Mouse (Mus musculus) myocyte (in vitro differentiated cells): ENCODE results near the gene Bst2. TPM values are rescaled to one million over a fixed set of nuclear protein-coding genes. Genes with fewer than 3 reads are reported as not detected.
A peak's percentile ranks its signal among the peaks of the same experiment; 100 is the strongest.

Source experiments
- H3K27me3 ChIP-seq: one replicate; pipeline ENCODE4 v1.6.1; 2011; ENCODE audit not compliant: control insufficient read depth, insufficient read depth, insufficient read length
- H3K36me3 ChIP-seq: one replicate; pipeline ENCODE4 v1.6.1; 2011; ENCODE audit not compliant: control insufficient read depth, insufficient read depth
- H3K4me2 ChIP-seq: one replicate; pipeline ENCODE4 v1.6.1; 2011; ENCODE audit warnings: low read depth, control low read depth
- H3K4me3 ChIP-seq: one replicate; pipeline ENCODE4 v1.5.1; 2011; ENCODE audit warnings: mild to moderate bottlenecking, control low read depth, moderate library complexity
- H3K79me2 ChIP-seq: one replicate; pipeline ENCODE4 v1.6.1; 2011; ENCODE audit not compliant: control insufficient read depth, insufficient read depth
- H3ac ChIP-seq: one replicate; pipeline ENCODE4 v1.6.1; 2011; ENCODE audit not compliant: control insufficient read depth, insufficient read length
- CEBPB ChIP-seq: IDR thresholded peaks from 2 replicates; pipeline ENCODE4 v1.6.1; 2011; ENCODE audit warnings: mild to moderate bottlenecking, moderate library complexity; ENCODE audit not compliant: poor library complexity, insufficient read depth, severe bottlenecking
- E2F4 ChIP-seq: IDR thresholded peaks from one replicate; pipeline ENCODE4 v1.6.1; 2011; ENCODE audit warnings: mild to moderate bottlenecking, control low read depth, moderate library complexity; ENCODE audit not compliant: insufficient read depth
- MAX ChIP-seq: IDR thresholded peaks from one replicate; pipeline ENCODE4 v1.6.1; 2011; ENCODE audit warnings: low read depth, mild to moderate bottlenecking, control low read depth
- MYOD1 ChIP-seq, 3 experiments: IDR thresholded peaks; one replicate each; pipeline ENCODE4 v1.6.1; 2011; ENCODE audit warnings: control low read depth in 2 of 3, low read depth in 2 of 3, mild to moderate bottlenecking in 2 of 3, moderate library complexity in 1 of 3; ENCODE audit not compliant: insufficient read length in 2 of 3, control insufficient read depth in 1 of 3
- MYOG ChIP-seq, 3 experiments: IDR thresholded peaks; one replicate each; pipeline ENCODE4 v1.6.1; 2011; ENCODE audit warnings: control low read depth in 2 of 3, low read depth in 2 of 3, mild to moderate bottlenecking in 2 of 3; ENCODE audit not compliant: insufficient read length in 2 of 3, control insufficient read depth in 1 of 3, insufficient read depth in 1 of 3
- POLR2A ChIP-seq: IDR thresholded peaks from one replicate; pipeline ENCODE4 v1.6.1; 2011; ENCODE audit warnings: low read depth, mild to moderate bottlenecking, control low read depth, moderate library complexity; ENCODE audit not compliant: insufficient read length
- POLR2AphosphoS2 ChIP-seq: IDR thresholded peaks from one replicate; pipeline ENCODE4 v1.6.1; 2011; ENCODE audit warnings: low read depth, control low read depth; ENCODE audit not compliant: insufficient read length
- REST ChIP-seq: IDR thresholded peaks from one replicate; pipeline ENCODE4 v1.6.1; 2011; ENCODE audit warnings: mild to moderate bottlenecking, control low read depth, moderate library complexity; ENCODE audit not compliant: insufficient read depth, insufficient read length
- SRF ChIP-seq: IDR thresholded peaks from one replicate; pipeline ENCODE4 v1.6.1; 2011; ENCODE audit warnings: low read depth; ENCODE audit not compliant: control insufficient read depth, insufficient read length
- TCF12 ChIP-seq: IDR thresholded peaks from one replicate; pipeline ENCODE4 v1.6.1; 2011; ENCODE audit warnings: mild to moderate bottlenecking, control low read depth; ENCODE audit not compliant: poor library complexity, insufficient read depth, severe bottlenecking
- TCF3 ChIP-seq: IDR thresholded peaks from one replicate; pipeline ENCODE4 v1.6.1; 2011; ENCODE audit warnings: low read depth, control low read depth; ENCODE audit not compliant: insufficient read length
- USF1 ChIP-seq: IDR thresholded peaks from one replicate; pipeline ENCODE4 v1.6.1; 2011; ENCODE audit warnings: low read depth, mild to moderate bottlenecking, control low read depth, moderate library complexity
- polyA plus RNA-seq: library from polyadenylated mRNA; unstranded; fragments of >200 nt; fragmentation: generic; extraction: Trizol; gene quantifications from one replicate; pipeline ENCODE4 v1.2.1, GENCODE M21; 2012; ENCODE audit warnings: missing spikeins

The Bst2 gene
- polyA plus RNA-seq, 1 experiment: 33.9 TPM

- Histone ChIP-seq H3K4me2 (no peak overlapping the region), H3K79me2 (no peaks in the 10 kb centered on the region), H3ac (no peak overlapping the region), H3K4me3 (no peak overlapping the region), H3K27me3 (peaks cover 12% of the 10 kb centered on the region), H3K36me3 (no peaks in the 10 kb centered on the region)
- no peak for TF ChIP-seq MYOG (IDR thresholded peaks at IDR 0.05; ENCODE audit: control insufficient read depth in 1 of 3, insufficient read depth in 1 of 3, insufficient read length in 2 of 3, low read depth in 2 of 3)
Observed at GRCm38 (mm10) chr8:71560071-71560470, 22.8 kb upstream of the Bst2 start.

- H3ac ChIP-seq: no peak overlapping the region
- TF ChIP-seq CEBPB (no peak), TCF12 (no peak), MAX (no peak), E2F4 (no peak), USF1 (no peak)
- peak overlapping the region; percentile 67 for H3K4me2 ChIP-seq
- H3K79me2 ChIP-seq: no peaks in the 10 kb centered on the region
- H3K36me3 ChIP-seq: no peaks in the 10 kb centered on the region
- peaks cover 12% of the 10 kb centered on the region for H3K27me3 ChIP-seq
- no peak overlapping the region for H3K4me3 ChIP-seq
Observed at GRCm38 (mm10) chr8:71558958-71559690, 21.9 kb upstream of the Bst2 start.

GRCm38 (mm10) chr8:71558071-71558957 is 21.1 kb upstream of the Bst2 start, which contains the start of gene Tmem221:
Tmem221 (minus strand) TSS chr8:71558871.
- Histone ChIP-seq H3K79me2 (no peaks in the 10 kb centered on the region), H3K36me3 (no peaks in the 10 kb centered on the region), H3K4me2 (peak within 1 kb of the TSS; percentile 67), H3ac (no peak within 1 kb of the TSS), H3K27me3 (peaks cover 12% of the 10 kb centered on the region), H3K4me3 (no peak within 1 kb of the TSS)
- TF ChIP-seq MYOD1 (IDR thresholded peaks at IDR 0.05; ENCODE audit: control insufficient read depth in 1 of 3, insufficient read length in 2 of 3, low read depth in 2 of 3) (peak in 1 of 3 experiments; percentile 36), USF1 (no peak)

GRCm38 (mm10) chr8:71554644-71555043 is 17.4 kb upstream of the Bst2 start:
- no peaks in the 10 kb centered on the region for H3K79me2 ChIP-seq
- TF ChIP-seq USF1 (no peak), POLR2A (no peak), MYOD1 (IDR thresholded peaks at IDR 0.05; ENCODE audit: control insufficient read depth in 1 of 3, insufficient read length in 2 of 3, low read depth in 2 of 3) (no peak), E2F4 (no peak), MYOG (IDR thresholded peaks at IDR 0.05; ENCODE audit: control insufficient read depth in 1 of 3, insufficient read depth in 1 of 3, insufficient read length in 2 of 3, low read depth in 2 of 3) (no peak), TCF12 (no peak), CEBPB (no peak), MAX (no peak), SRF (no peak), REST (no peak), TCF3 (no peak), POLR2AphosphoS2 (no peak)
- H3ac ChIP-seq: no peak overlapping the region
- H3K27me3 ChIP-seq: peaks cover 12% of the 10 kb centered on the region
- H3K36me3 ChIP-seq: no peaks in the 10 kb centered on the region
- no peak overlapping the region for H3K4me3 ChIP-seq
- no peak overlapping the region for H3K4me2 ChIP-seq

GRCm38 (mm10) chr8:71554001-71554400 is 16.7 kb upstream of the Bst2 start:
- H3K4me2 ChIP-seq: no peak overlapping the region
- TF ChIP-seq CEBPB (no peak), MYOD1 (IDR thresholded peaks at IDR 0.05; ENCODE audit: control insufficient read depth in 1 of 3, insufficient read length in 2 of 3, low read depth in 2 of 3) (no peak), USF1 (no peak), MAX (no peak), TCF3 (no peak), E2F4 (no peak), REST (no peak), SRF (no peak), POLR2AphosphoS2 (no peak), MYOG (IDR thresholded peaks at IDR 0.05; ENCODE audit: control insufficient read depth in 1 of 3, insufficient read depth in 1 of 3, insufficient read length in 2 of 3, low read depth in 2 of 3) (no peak), TCF12 (no peak)
- H3K79me2 ChIP-seq: no peaks in the 10 kb centered on the region
- no peak overlapping the region for H3K4me3 ChIP-seq
- H3K36me3 ChIP-seq: no peaks in the 10 kb centered on the region
- peaks cover 12% of the 10 kb centered on the region for H3K27me3 ChIP-seq
- H3ac ChIP-seq: no peak overlapping the region
